Mouse (Mus musculus): Measurements from ENCODE around the gene Chrnd.

Gene Chrnd

GRCm38 (mm10) chr1:87243021-87243420 is 52.6 kb downstream of the Chrnd start:
- no peak for DNase-seq

GRCm38 (mm10) chr1:87245430-87245829 is 55.0 kb downstream of the Chrnd start:
- no peak for DNase-seq

- DNase-seq = peak; percentile 72 to 83
Measured at GRCm38 (mm10) chr1:87245929-87246815, 55.8 kb downstream of the Chrnd start.

Measured in cerebellum, adult 18-20 months (tissue).